Mouse (Mus musculus) thymus, postnatal 36 days (tissue): Measurements from ENCODE around the gene Shc4.
A peak's percentile ranks its signal among the peaks of the same experiment; 100 is the strongest.

Experiments
- DNase-seq, 2 experiments: peaks; one replicate each; pipeline ENCODE4 v3.0.0; 2022; ENCODE audit warnings: mixed read lengths in 2 of 2

Shc4 gene

GRCm38 (mm10) chr2:125684559-125685440 is 39.1 kb downstream of the Shc4 start:
- DNase-seq, result no peak

- DNase-seq, result no peak
Measured at GRCm38 (mm10) chr2:125683895-125684294, 40.1 kb downstream of the Shc4 start.

- DNase-seq, result no peak
Measured at GRCm38 (mm10) chr2:125681811-125682210, 42.1 kb downstream of the Shc4 start.

GRCm38 (mm10) chr2:125672957-125673631 is 50.9 kb downstream of the Shc4 start, which contains the start of gene Eid1:
Gene Eid1, plus strand, starts transcription at chr2:125673095.
- peak; percentile 76 to 80 for DNase-seq

- no peak for DNase-seq
Measured at GRCm38 (mm10) chr2:125672568-125672956, 51.4 kb downstream of the Shc4 start.

- no peak for DNase-seq
Measured at GRCm38 (mm10) chr2:125670846-125671245, 53.1 kb downstream of the Shc4 start.

GRCm38 (mm10) chr2:125667721-125668120 is 56.2 kb downstream of the Shc4 start:
- DNase-seq, result no peak

- no peak for DNase-seq
Measured at GRCm38 (mm10) chr2:125667184-125667583, 56.8 kb downstream of the Shc4 start.

- DNase-seq, result no peak
Measured at GRCm38 (mm10) chr2:125666668-125667067, 57.3 kb downstream of the Shc4 start.

- DNase-seq, result no peak
Measured at GRCm38 (mm10) chr2:125665909-125666308, 58.0 kb downstream of the Shc4 start.

- DNase-seq, result no peak
Measured at GRCm38 (mm10) chr2:125665213-125665612, 58.7 kb downstream of the Shc4 start.

- DNase-seq, result no peak
Measured at GRCm38 (mm10) chr2:125662517-125662916, 61.4 kb downstream of the Shc4 start.

GRCm38 (mm10) chr2:125661156-125661555 is 62.8 kb downstream of the Shc4 start:
- no peak for DNase-seq

GRCm38 (mm10) chr2:125660537-125661130 is 63.3 kb downstream of the Shc4 start:
- DNase-seq, result peak; percentile 15 to 35

- peak; percentile 59 to 64 for DNase-seq
Measured at GRCm38 (mm10) chr2:125659823-125660536, 64.0 kb downstream of the Shc4 start.

- DNase-seq, result no peak
Measured at GRCm38 (mm10) chr2:125655391-125655790, 68.6 kb downstream of the Shc4 start.

GRCm38 (mm10) chr2:125653286-125653685 is 70.7 kb downstream of the Shc4 start:
- no peak for DNase-seq

- no peak for DNase-seq
Measured at GRCm38 (mm10) chr2:125651563-125651962, 72.4 kb downstream of the Shc4 start.

GRCm38 (mm10) chr2:125650742-125651352 is 73.1 kb downstream of the Shc4 start:
- DNase-seq, result no peak

- DNase-seq, result no peak
Measured at GRCm38 (mm10) chr2:125650038-125650437, 73.9 kb downstream of the Shc4 start.

GRCm38 (mm10) chr2:125644912-125645311 is 79.0 kb downstream of the Shc4 start:
- no peak for DNase-seq

GRCm38 (mm10) chr2:125637331-125637730 is 86.6 kb downstream of the Shc4 start:
- no peak for DNase-seq
